Mouse (Mus musculus) stomach, postnatal 0 days (tissue): ENCODE measurements at regions not wholly inside any gene's neighbourhood (a gene's known extent, or its start where the extent isn't known, plus 50 kb on each side); places are given as distances from the start of the nearest gene placed in this dataset.

ENCODE experiments used
- CTCF ChIP-seq: IDR thresholded peaks from 2 replicates; pipeline ENCODE4 v1.5.1; 2016; ENCODE audit warnings: antibody characterized with exemption, low read depth, mild to moderate bottlenecking, moderate library complexity
- EP300 ChIP-seq: optimal IDR thresholded peaks from 2 replicates; pipeline ENCODE3; 2016; ENCODE audit warnings: antibody characterized with exemption

DNA sequence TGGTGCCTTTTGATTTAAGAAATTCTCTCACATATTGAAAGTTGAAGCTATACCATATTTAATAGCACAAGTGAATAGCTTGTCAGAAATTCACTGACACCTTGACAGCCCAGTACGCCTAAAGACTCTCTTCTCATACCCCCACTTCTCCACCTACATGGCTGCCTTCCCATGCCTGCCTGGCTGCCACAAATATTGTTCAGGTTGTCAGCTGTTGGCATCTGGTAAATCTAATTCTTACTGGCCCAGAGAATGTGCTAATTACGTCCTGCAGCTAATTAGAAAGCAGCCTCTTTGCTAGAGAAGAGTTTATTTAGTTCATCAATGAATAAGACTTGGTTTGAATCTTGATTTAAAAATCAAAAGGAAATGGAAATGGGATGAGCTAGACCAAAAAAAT, 163.7 kb upstream of the Gpc6 start:
- TF ChIP-seq CTCF (no peak), EP300 (no peak)
